Mouse (Mus musculus): ENCODE measurements around the gene Smco3.
"Not testable (repeated sequence)": the region's sequence is repeated elsewhere in the genome, so short reads cannot be mapped to it uniquely, and the experiment has no call there.

Gene Smco3

DNA sequence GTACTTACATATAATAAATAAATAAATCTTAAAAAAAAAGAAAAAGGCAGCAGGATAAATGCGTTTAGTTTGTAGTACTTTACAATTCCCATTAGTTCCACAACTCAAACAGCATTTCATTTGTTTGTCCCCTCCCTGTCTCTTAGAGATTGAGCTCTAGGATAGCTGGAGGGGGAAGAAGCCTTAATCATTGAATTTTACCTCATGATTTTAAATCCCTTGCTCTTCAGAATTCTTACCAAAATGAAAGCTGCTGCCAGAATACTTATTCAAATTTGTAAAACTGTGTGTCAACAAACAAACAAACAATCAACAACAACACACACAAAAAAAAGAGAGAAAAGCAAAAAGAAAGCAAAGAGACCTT lies 29.9 kb downstream of the Smco3 start:
- no peak for DNase-seq (ENCODE audit: low spot score)

DNA sequence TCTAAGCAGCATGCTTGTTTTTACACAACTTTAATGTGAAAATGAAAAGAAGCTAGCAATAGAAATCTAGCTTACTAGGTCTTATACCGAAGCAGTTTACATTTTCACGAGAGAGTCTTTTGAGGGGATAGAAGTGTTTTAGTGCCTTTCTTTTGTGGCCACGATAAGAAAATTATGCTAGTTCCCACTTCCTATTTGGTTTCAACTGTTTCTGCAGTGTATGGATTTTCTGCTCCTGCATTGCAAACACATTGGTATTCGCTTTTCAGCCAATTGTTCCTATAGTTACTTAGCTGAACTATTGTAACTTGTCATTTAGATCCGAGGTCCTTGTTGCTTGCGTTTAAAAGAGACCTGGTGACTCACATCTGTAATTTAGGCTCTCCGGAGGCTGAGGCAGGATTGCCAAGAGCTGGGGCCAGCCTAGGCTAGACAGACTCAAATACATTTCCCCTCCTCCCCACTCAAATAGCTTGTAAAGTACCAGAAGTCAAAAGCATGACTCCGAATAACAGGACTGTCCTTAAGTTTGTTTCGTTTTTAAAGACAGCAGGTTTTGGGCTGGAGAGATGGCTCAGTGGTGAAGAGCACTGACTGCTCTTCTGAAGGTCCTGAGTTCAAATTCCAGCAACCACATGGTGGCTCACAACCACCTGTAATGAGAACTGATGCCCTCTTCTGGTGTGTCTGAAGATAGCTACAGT lies 30.4 kb downstream of the Smco3 start:
- no peak for DNase-seq (ENCODE audit: low spot score)

DNA sequence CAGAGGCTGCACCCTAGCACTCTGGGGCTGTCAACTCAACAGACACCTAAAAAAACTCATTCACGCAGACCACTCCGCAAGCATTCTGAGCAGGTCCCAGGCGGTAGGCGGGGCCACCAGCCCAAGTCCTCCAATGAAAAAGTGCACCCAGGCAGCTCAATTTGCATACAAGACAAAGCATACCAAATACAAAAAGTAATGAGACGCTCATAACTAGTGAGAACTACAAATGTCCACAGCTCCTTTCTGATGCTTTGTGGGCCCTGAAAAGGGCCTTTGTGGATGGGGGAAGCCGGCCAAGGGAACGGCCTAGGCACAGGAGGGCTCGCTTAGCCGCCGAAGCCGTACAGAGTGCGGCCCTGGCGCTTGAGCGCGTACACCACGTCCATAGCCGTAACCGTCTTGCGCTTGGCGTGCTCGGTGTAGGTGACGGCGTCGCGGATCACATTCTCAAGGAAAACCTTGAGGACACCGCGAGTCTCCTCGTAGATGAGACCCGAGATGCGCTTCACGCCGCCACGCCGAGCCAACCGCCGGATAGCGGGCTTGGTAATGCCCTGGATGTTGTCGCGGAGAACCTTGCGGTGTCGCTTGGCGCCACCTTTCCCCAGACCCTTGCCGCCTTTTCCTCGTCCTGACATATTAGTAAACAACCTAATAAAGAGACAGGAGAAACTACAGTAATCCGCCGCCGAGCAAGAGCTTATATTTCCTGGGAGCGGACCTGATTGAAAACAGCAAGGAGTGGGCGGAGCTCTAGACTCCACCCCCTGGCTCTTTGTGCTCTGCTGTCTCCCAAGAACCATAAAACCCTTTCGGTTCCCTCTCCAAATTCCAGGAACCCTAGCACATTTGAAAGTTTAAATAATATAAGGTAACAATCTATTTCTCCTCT lies 31.3 kb downstream of the Smco3 start, which contains the start of gene Hist4h4:
Gene Hist4h4 (minus strand): TSS at position 677 of the 895 bp plus-strand sequence.
- peak; percentile 93 for DNase-seq (ENCODE audit: low spot score)

DNA sequence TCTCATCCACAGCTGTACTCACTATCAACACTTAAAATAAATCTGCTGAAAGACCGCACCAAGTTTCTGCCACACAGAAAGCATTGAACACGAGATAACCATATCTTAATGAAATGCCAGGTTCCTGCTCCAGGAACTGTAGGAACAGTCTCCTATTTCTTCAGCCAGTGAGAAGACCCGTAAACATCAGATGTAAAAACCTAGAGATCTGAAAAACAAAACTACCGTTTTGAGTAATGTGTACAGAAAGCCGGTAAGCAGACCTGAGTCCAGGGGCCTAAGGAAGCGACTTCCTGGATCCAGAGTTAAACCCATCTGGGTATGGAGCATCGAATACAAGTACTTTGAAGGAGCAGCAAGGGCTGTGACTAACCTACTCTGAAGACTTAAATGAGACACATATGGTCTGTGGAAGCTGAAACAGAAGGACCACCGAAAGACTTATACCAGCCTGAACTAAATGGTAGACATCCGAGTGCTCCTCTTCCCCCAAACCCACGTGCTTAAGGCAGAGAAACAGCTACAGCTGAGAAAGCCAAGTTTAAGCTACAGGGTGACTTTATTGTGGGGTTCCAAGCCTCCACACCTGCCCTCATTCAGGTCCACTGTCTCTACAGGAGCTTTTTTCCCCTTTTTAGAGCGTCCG lies 32.0 kb downstream of the Smco3 start:
- no peak for DNase-seq (ENCODE audit: low spot score)

DNA sequence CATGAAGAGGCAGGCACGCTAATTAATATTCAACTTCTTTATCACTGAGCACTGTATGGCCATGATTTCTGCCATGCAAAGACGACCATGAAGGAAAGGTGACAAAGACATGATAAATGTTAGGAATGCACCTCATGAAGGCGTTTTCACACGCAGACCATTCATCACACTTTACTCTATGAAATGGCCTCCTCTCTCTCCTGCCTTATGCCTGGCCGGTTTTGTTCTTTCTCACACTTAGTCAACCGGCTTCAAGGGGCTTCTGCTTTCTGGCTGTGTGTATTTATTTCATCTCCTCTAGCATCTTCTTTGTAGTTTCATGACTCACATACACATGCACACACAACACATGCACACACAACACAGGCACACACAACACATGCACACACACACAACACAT lies 34.0 kb downstream of the Smco3 start:
- DNase-seq (ENCODE audit: low spot score): no peak

DNA sequence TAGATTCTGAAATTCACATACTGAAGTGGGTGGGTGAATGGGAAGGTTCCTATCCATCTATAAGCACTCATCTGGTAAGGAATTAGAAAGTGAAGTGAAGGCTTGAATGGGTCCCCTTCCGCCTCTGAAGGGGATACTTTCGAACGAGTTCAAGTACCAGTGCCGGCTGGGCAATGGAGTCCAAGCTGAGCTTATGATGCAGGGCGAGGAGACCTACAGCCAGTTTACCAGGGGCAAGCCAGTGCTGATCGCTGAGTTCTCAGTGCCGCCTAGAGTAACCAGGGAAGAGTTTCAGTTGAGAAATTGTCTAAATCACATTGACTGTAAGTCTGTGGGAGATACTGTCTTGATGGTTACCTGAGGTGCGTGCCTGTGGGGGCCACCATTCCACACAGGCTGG lies 34.5 kb downstream of the Smco3 start:
- no peak for DNase-seq (ENCODE audit: low spot score)

DNA sequence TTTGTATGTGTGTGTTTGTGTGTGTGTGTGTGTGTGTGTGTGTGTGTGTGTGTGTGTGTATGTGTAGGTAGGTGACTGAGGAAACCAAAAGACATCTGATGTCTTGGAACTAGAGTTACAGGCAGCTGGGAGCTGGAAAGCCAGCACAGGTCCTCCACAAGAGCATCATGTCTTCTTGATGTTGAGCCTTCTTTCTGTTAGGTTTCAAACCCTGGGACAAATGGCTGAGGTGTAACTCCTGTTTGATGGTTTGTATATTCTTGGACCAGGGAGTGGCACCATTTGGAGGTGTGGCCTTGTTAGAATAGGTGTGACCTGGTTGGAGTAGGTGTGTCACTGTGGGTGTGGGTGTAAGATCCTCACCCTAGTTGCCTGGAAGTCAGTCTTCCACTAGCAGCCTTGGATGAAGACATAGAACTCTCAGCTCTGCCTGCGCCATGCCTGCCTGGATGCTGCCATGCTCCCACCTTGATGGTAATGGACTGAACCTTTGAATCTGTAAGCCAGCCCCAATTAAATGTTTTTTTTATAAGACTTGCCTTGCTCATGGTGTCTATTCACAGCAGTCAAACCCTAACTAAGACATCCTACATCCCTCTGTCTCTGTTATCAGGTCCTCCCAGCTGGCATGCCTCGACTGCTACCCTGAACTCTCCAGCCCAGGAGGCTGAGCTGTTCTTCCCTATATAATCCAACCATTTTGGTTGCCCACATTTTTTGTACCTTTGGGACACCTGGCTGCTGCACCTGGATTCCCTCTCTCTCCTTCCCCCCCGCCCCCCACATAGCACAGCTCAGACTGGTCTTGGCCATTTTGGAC lies 37.2 kb downstream of the Smco3 start:
- not testable (repeated sequence) for DNase-seq (ENCODE audit: low spot score)

DNA sequence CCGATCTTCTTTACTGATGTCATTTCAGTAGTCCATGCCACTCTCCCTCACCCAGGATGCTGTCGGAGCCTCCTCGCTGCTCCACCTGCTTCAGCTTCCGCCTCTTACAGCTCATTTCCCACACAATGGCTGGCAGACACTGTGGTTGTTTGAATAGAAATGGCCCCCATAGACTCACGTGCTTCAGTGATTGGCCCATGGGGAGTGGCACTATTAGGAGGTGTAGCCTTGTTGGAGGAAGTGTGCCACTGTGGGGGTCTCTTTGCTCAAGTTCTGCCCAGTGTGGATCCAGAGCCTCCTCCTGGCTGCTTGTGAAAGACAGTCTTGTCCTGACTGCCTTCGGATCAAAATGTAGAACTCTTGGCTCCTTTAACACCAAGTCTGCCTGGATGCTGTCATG lies 39.4 kb downstream of the Smco3 start:
- no peak for DNase-seq (ENCODE audit: low spot score)

DNA sequence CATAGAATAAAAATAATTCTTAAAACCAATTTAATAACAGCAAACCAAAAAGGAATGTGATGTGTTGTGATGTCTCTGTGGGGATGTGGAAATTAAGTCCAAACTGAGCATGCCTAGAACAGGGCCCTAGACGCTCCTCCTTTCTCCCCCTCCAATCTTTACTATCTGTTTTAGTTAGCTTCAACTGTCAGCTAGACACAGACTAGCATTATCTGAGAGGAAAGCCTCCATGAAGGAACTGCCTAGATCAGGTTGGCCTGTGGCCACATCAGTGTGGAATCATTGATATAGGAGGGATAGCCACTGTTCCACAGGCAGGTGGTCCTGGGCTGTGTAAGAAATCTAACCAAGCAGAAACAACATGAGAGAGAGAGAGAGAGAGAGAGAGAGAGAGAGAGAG lies 40.1 kb downstream of the Smco3 start:
- DNase-seq (ENCODE audit: low spot score): no peak

DNA sequence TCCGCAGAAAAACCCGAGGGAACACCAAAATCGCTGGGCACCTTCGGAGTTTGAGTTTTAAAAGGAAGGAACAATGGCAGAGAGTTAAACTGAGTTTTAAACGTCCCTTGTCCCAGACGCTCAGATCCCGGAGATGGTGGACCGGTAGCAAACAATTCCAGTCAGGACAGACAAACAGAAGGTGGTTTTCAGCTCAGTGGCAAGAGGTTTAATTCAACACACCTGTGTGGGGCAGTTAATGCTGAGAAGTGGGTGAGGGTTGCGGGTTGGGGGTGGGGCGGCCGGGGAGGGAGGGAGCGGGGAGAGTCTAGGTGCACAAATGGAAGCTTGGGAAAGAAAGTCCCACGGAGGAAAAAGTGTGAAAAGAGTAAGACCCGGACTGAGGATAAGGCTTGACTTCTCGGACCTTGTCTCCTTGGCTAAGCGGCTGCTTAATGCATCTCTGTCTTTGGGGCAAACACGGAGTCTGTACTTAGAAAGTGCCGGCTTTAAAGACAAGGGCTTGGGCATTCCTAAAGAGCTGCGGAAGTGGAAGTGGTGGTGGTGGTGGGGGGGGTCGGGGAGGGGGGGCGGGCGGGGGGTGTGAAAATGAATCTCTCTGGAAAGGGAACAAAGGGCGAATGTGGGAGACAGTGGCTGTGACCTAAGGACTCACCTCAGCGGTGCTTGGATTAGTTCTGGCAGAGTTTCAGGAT lies 41.3 kb downstream of the Smco3 start:
- no peak for DNase-seq (ENCODE audit: low spot score)

DNA sequence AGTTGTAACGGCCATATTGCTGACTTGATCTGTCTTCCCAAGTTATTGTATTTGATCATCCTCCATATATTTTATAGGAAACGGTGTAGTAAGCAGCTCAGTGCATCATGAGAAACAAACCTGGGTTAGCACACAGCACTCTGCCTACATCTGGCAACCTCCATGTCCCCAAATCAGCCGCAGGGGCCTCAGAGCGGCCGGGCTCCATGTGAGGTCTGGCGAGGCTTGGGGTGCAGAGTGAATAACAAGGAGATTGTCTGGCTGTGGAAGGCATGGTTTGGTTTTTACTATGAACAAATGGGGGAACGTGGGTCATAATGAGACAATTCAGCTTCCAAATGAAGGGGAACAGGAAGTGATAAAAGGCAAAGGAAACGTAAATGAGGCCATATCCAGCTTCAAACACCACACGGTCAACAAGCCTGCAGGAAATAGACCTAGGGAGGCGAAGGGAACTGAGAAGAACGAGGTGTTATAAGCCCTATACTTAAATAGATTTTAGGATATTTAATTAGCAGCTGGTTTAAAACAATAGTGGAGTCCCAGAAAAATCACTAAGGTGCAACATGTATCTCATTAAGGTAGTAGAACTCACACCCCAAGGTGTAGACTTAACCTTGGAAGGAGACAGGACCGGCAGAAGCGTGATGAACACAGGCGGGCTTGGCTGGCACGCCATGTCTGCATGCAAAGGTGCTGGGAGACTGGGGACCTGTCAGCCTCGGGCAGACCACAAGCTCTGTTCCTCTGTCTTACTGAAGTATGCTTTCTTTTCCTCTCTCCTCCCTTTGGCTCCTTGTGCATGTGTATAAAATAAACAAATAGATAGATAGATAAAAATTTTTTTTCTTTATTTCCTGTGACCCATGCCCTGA lies 42.1 kb downstream of the Smco3 start:
- no peak for DNase-seq (ENCODE audit: low spot score)

DNA sequence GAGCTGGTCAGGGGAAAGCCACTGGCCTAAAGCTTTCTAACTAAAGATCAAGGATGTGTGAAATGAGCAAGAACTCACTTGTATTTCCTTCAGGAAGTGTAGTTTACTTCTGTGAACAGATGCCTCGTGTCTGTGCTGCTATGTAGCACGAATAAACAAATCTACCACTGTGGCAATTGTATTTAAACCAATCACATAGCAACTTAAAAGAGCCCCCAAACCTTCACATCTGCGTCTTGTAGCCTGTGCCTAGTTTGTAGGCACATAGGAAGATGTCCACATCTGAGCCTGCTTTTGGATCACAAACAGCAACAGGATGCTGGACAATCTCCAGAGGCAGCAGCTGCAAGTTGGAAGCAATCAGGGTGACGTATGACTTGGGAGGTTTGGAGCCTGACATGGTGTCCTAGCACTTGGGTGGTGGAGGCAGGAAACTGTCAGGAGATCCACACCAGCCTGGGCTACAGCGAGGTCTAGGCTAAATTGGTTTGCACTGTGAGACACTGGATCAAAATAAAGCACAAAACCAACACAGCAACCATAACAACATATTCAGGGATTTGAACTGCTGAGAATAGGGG lies 45.8 kb downstream of the Smco3 start:
- no peak for DNase-seq (ENCODE audit: low spot score)

DNA sequence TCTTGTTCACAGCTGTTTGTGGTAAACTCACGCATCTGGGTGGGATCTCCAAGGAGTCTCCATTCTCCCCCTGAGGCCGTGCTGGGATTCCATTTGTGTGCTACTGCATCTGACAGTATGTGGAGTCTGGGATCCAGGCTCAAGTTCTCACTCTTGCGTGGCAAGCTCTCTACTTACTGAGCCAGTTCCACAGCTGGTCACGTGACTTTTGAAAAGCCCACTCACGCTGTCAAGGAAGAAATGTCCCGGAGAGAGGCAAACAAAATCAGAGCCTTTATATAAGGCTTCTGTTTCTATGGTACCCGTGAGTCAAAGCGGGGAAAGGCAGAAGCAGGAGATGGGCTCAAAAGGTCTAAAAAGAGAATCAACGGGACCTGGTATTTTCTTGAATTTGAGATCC lies 52.5 kb downstream of the Smco3 start:
- no peak for DNase-seq (ENCODE audit: low spot score)

DNA sequence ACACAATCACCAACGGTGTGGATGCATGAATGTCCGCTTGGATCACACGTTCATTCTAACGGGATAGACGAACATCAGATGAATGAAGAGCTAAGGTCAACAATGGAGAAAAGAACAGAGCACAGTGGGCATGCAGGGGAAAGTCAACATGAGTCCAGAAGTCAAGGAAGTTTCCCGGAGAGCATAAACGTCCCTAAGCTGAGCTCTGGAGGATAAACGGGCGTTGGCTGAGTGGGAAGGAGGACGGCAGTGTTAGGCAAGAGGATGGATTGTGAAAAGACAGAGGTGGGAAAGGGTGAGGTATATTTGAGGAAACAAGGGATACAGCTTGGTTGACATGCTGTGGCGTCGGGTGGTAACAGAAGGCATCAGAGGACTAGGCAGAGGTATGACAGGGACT lies 53.1 kb downstream of the Smco3 start:
- no peak for DNase-seq (ENCODE audit: low spot score)

DNA sequence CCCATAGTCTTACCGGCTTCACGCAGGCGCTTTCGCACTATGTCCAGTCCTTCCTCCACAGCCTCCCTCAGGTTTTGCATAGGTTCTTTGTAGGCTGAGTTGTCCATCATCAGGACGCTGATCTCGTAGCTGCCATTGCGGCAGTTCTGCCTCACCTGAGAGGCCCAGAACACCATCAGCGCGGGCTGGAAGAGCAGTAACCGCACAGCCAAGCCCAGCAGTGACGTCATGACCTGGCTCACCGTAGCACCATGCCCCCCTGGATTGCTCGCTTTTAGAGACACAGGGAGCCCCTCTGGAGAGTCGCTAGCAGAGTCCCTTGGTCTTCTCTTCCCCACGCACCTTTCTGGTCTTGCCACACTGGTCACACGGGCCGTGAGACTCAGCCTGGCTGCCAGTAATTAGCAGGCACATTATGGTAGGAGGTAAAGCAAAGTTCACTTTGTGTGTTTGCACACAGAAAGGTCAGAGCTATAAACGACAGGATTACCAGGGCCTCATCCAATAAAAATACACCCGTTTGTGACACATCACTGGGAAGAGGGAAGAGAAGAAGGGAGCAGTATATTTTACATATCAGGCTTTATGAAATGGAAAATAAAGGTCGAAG lies 53.8 kb downstream of the Smco3 start, which contains the start of gene Gucy2c:
Gene Gucy2c (minus strand): TSS at position 389 of the 610 bp plus-strand sequence.
- peak; percentile 34 for DNase-seq (ENCODE audit: low spot score)
